Mouse (Mus musculus) olfactory bulb, adult 2 months (tissue): ENCODE data around the gene Tle3.

Source experiments
- CTCF ChIP-seq: fragments of 200-500 bp; IDR thresholded peaks from 2 replicates; pipeline ENCODE4 v1.5.1; 2012; ENCODE audit warnings: low read depth, mild to moderate bottlenecking, low read length, moderate library complexity; ENCODE audit not compliant: insufficient read depth
- POLR2A ChIP-seq: fragments of 200-500 bp; IDR thresholded peaks from 2 replicates; pipeline ENCODE4 v1.6.1; 2012; ENCODE audit warnings: mild to moderate bottlenecking, low read depth, low read length, moderate library complexity; ENCODE audit not compliant: insufficient read depth

DNA sequence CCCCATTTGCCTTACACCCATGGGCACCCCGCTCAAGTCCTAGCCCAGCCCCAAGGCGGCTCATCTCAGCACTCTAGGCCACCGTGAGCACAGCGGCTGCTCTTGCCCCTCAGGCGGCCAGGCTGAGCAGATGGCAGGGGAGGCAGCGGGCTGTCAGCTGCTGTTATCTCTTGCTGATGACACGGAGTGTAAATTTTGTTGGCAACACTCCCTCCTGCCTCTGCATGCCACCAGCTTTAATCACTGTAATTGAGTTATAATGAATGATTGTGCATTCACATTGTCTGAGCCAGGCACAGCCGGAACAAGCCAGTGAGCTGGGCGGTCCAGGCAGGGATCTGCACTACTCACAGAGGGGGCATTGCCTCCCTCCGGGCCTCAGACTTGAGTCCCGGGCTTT is 61.9 kb downstream of the Tle3 start:
- TF ChIP-seq CTCF (no peak), POLR2A (no peak)
